Mouse (Mus musculus) liver, embryonic 12.5 days (tissue): ENCODE measurements around the gene Gltp. TPM values are rescaled to one million over a fixed set of nuclear protein-coding genes. Genes with fewer than 3 reads are reported as not detected.

Source experiments
- ATAC-seq: fragments of 200-750 bp; cut with Nextera tagmentation; 2 replicates; pipeline ENCODE4 v1.8.0; 2017; ENCODE audit warnings: moderate number of reproducible peaks, mild to moderate bottlenecking, moderate library complexity
- H3K27ac ChIP-seq: fragments of 300-500 bp; sonication (generic); 2 replicates; pipeline ENCODE4 v1.5.1; 2016; ENCODE audit warnings: mild to moderate bottlenecking
- H3K27me3 ChIP-seq: fragments of 300-500 bp; sonication (generic); replicated peaks from 2 replicates; pipeline ENCODE4 v1.6.1; 2016; ENCODE audit warnings: mild to moderate bottlenecking, moderate library complexity
- H3K36me3 ChIP-seq: fragments of 300-500 bp; sonication (generic); 2 replicates; pipeline ENCODE4 v1.6.1; 2016; ENCODE audit warnings: mild to moderate bottlenecking, moderate library complexity
- H3K4me1 ChIP-seq: fragments of 300-500 bp; sonication (generic); 2 replicates; pipeline ENCODE4 v1.6.1; 2016
- H3K4me2 ChIP-seq: fragments of 300-500 bp; sonication (generic); 2 replicates; pipeline ENCODE4 v1.6.1; 2016; ENCODE audit warnings: mild to moderate bottlenecking, moderate library complexity
- H3K4me3 ChIP-seq: fragments of 300-500 bp; sonication (generic); 2 replicates; pipeline ENCODE4 v1.5.1; 2016; ENCODE audit warnings: mild to moderate bottlenecking, moderate library complexity
- H3K9ac ChIP-seq: fragments of 300-500 bp; sonication (generic); 2 replicates; pipeline ENCODE4 v1.6.1; 2016; ENCODE audit warnings: mild to moderate bottlenecking, moderate library complexity
- H3K9me3 ChIP-seq: fragments of 300-500 bp; sonication (generic); replicated peaks from 2 replicates; pipeline ENCODE4 v1.6.1; 2016; ENCODE audit warnings: mild to moderate bottlenecking, moderate library complexity
- WGBS: fragments of 180-500 bp; shearing (Covaris S2); methylation state at CpG from one replicate; pipeline ENCODE4 v1.1.7; 2016; ENCODE audit not compliant: insufficient replicate concordance; 5-methylcytosine and 5-hydroxymethylcytosine counted together
- polyA plus RNA-seq: library from polyadenylated mRNA; unstranded; fragments of >200 nt; fragmentation: Nextera tagmentation; extraction: Ambion mirVana; gene quantifications from 2 replicates; pipeline ENCODE4 v1.2.1, GENCODE M21; 2016

Gltp gene
- polyA plus RNA-seq, 1 experiment from 2014 or later, result 41.9 TPM

DNA sequence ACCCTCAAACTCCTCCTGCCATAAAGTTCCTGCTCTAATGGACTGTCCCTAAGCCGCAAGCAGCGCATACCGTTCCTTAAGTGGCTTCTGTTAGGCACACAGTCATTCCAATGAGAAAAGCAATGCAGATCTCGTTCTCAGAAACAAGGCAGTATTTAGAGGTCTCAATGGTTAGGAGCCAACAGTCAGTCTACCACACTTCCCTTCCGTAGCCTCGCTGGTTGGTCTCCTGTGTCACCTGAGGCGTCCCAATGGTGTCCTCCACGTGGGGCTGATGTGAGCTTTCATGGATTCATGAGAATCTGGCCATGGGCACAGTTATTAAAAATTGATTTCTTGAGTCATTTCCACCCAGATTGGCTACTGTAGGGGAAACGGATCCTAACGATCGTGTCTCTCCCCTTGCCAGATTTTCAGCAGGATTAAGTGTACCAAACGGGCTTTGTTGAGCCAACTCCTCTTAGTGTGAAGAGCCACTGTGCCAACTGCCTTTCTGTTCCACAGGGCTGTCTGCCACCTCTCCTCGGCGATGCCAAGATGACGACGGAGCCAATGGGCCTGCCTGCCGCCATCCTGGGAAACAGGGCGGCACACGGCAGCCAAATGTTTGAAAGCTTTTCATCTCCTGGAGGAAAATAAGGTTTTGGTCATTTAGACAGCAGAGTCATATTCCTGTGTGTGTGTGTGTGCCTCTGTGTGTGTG is 7.4 kb upstream of the Gltp start:
- Histone ChIP-seq H3K9ac (no peak overlapping the region), H3K4me2 (no peak overlapping the region), H3K27ac (no peak overlapping the region), H3K27me3 (peaks cover 19% of the 10 kb centered on the region; the same call in 1 of the 2 replicates), H3K4me1 (peaks cover 16% of the 10 kb centered on the region), H3K4me3 (no peak overlapping the region), H3K36me3 (no peaks in the 10 kb centered on the region), H3K9me3 (no peaks in the 10 kb centered on the region)
- ATAC-seq, result no peak
- WGBS, result 80% methylated on average over 19 of the region's 19 CpGs

DNA sequence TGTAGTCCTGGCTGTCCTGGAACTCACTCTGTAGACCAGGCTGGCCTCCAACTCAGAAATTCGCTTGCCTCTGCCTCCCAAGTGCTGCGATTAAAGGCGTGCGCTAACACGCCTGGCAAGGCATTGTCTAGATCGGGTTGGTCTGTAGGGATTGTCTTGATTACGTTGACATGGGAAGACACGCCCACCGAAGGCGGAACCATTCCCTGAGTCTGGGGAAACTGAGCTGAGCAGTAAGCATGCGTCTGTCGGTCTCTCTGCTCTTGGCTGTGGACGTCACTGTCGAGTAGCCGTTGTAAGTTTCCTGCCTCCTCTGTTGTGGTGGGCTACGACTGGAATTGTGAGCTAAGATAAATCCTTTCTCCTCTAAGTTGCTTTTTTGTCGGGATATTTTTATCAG is 6.2 kb upstream of the Gltp start:
- Histone ChIP-seq H3K9me3 (no peaks in the 10 kb centered on the region), H3K36me3 (no peaks in the 10 kb centered on the region), H3K4me3 (no peak overlapping the region), H3K4me2 (no peak overlapping the region), H3K4me1 (peaks cover 6% of the 10 kb centered on the region; the same call in 1 of the 2 replicates), H3K9ac (no peak overlapping the region), H3K27me3 (peaks cover 30% of the 10 kb centered on the region; the same call in 1 of the 2 replicates), H3K27ac (no peak overlapping the region)
- ATAC-seq, result no peak
- WGBS, result 57% methylated on average over 17 of the region's 17 CpGs

DNA sequence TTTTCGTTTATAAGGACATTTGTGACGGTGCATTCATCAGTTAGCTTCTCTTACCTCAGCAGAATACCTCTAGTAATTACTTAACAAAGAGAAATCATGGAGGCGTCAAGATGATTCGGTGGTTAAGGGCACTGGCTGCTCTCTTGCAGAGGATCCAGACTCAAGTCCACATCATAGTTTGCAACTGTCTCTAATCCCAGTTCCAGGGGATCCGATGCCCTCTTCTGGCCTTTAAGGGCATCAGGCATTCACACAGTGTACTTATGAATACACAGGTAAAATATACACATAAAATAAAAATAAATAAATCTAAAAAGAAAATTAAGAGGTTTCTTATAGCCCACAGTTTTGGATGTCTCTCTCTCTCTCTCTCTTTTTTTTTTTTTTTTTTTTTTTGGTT is 5.0 kb upstream of the Gltp start:
- 53% methylated on average over 5 of the region's 5 CpGs for WGBS
- H3K27ac ChIP-seq, result no peak overlapping the region

DNA sequence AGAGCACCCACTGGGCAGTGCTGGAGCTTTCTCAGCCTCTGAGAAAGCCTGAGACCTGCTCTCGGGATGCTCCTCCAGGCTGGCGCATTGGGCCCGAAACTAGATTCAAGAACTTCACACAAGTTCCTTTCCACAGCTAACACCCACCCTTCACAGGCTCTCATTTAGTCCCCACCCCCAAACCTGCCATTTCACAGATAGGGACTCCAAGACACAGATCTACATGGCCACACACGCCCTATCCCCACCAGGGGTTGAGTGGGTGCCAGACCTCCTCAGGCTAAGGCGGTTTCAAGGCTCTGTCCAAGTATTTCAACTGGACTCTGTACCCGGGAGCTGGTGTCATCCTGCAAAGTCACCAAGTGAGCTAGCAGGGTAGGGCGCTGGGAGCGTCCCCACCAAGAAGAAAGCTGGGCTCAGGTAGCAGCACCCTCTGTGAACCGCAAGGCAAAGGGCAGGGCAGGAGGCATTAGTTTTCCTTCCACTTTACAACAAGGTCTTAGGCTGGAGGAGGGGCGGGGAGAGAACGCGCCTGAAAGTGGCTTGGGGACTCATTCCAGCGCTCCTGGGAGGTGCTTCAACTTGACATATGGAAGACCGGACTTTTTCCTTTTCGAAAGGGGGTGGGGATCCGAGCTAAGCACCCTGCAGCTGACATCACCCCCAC is 951 bp downstream of the Gltp start:
- peak overlapping the region; percentile 77 for H3K4me3 ChIP-seq
- H3K27me3 ChIP-seq, result peaks cover 27% of the 10 kb centered on the region; the same call in 1 of the 2 replicates
- no peak for ATAC-seq
- peak overlapping the region; percentile 88 for H3K9ac ChIP-seq
- peak overlapping the region; percentile 99 for H3K4me2 ChIP-seq
- WGBS, result 16% methylated on average over 16 of the region's 16 CpGs
- no peaks in the 10 kb centered on the region for H3K9me3 ChIP-seq
- H3K4me1 ChIP-seq, result peaks cover 46% of the 10 kb centered on the region
- 0 out of 2 replicates have a peak overlapping the region, but pooled peaks have one; percentile 12 for H3K27ac ChIP-seq
- H3K36me3 ChIP-seq, result 0 out of 2 replicates have a peak, but pooled peaks cover 2% of the 10 kb centered on the region

More for the DNA sequence above, 5.0 kb upstream of the Gltp start:
- ATAC-seq, result no peak
- Histone ChIP-seq H3K36me3 (no peaks in the 10 kb centered on the region), H3K9me3 (no peaks in the 10 kb centered on the region), H3K4me3 (no peak overlapping the region), H3K27me3 (peaks cover 32% of the 10 kb centered on the region; the same call in 1 of the 2 replicates), H3K4me1 (peaks cover 16% of the 10 kb centered on the region), H3K9ac (no peak overlapping the region), H3K4me2 (no peak overlapping the region)

DNA sequence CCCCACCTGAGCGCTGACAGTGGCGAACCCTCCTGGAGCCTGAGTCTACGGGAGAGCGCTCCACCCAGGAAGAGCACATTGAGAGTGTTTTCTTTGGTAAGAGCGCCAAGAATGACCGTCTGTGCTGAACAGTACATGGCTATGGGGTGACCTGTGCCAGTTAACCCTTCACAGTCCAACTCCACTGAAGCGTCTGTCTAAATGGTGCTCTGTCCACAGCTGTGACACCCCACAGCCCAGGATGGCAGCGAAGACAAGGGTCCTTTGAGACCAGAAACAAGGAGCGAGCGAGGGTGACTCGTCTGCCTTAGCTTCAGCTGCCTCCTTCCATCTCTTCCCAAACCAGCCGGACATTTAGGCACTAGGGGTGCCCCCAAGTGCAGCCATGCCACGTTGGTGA is 2.1 kb downstream of the Gltp start:
- H3K4me3 ChIP-seq, result no peak overlapping the region
- no peak overlapping the region for H3K27ac ChIP-seq
- no peak overlapping the region for H3K9ac ChIP-seq
- 0 out of 2 replicates have a peak, but pooled peaks cover 2% of the 10 kb centered on the region for H3K36me3 ChIP-seq
- no peaks in the 10 kb centered on the region for H3K9me3 ChIP-seq
- peaks cover 50% of the 10 kb centered on the region for H3K4me1 ChIP-seq
- peak overlapping the region; percentile 99; the same call in 1 of the 2 replicates for H3K4me2 ChIP-seq
- 86% methylated on average over 13 of the region's 13 CpGs for WGBS
- H3K27me3 ChIP-seq, result peaks cover 18% of the 10 kb centered on the region; the same call in 1 of the 2 replicates
- ATAC-seq, result no peak

DNA sequence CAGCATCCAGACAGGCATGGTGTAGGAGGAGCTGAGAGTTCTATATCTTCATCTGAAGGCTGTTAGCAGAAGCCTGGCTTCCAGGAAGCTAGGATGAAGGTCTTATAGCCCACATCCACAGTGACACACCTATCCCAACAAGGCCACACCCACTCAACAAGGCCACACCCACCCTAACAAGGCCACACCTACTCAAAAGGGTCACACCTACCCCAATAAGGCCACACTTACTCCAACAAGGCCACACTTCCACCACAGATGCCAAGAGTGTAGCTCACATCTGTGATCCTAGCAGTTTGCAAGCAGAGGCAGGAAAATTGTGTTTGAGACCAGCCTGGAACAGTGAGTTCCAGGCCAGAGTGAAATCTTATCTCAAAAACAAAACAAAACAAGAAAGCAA is 2.9 kb downstream of the Gltp start:
- 0 out of 2 replicates have a peak, but pooled peaks cover 2% of the 10 kb centered on the region for H3K36me3 ChIP-seq
- ATAC-seq, result no peak
- peaks cover 50% of the 10 kb centered on the region for H3K4me1 ChIP-seq
- no peaks in the 10 kb centered on the region for H3K9me3 ChIP-seq
- H3K4me3 ChIP-seq, result no peak overlapping the region
- no peak overlapping the region for H3K27ac ChIP-seq
- peaks cover 11% of the 10 kb centered on the region; the same call in 1 of the 2 replicates for H3K27me3 ChIP-seq
- no peak overlapping the region for H3K4me2 ChIP-seq
- no peak overlapping the region for H3K9ac ChIP-seq

DNA sequence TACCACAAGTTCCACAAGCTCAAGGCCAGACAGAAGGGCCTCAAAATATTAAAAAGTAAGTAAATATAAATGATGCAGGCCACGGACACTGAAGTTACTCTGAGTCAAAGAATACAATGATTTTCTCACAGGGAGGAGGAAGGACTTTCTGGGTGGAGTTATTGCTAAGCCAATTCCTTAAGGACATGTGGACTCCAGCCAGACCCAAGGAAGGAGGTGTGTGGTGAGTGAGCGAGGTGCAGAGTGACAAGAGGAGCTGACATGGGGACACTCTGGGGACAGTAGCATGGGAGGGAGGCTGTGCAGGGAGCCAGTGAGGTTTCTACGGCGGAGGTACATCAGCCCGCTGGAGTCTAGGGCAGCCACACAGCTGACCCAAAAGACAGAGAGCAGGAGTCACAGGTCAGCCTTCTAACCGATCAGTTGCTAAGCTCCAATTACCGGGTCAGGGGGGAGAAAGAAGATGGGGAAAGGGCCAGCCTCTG is 4.0 kb downstream of the Gltp start:
- H3K27me3 ChIP-seq, result 0 out of 2 replicates have a peak, but pooled peaks cover under 1% of the 10 kb centered on the region
- no peak for ATAC-seq
- H3K4me2 ChIP-seq, result no peak overlapping the region
- no peak overlapping the region for H3K9ac ChIP-seq
- H3K4me3 ChIP-seq, result no peak overlapping the region
- H3K27ac ChIP-seq, result no peak overlapping the region
- 0 out of 2 replicates have a peak, but pooled peaks cover 2% of the 10 kb centered on the region for H3K36me3 ChIP-seq
- no peaks in the 10 kb centered on the region for H3K9me3 ChIP-seq
- WGBS, result 70% methylated on average over 7 of the region's 7 CpGs
- peaks cover 49% of the 10 kb centered on the region for H3K4me1 ChIP-seq

DNA sequence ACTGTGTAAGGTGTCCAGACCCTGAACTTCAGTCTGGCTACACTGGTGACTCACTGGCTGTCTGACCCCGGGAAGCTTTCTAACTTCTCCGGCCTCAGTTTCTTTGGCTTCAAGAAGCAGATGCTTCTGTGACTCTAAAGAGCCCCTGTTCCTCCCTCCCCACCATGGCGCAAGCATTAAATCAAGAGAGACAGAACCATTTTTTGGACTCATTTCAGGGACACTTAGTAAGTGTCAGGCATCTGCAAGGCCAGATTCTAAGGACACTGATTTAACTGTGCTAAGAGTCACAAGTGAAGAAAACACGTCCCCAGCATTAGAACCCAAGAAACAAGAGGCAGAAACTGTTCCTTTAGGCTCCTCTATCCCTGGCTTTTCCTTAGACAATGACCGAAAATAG is 4.8 kb downstream of the Gltp start:
- no peak overlapping the region for H3K9ac ChIP-seq
- no peak overlapping the region for H3K27ac ChIP-seq

DNA sequence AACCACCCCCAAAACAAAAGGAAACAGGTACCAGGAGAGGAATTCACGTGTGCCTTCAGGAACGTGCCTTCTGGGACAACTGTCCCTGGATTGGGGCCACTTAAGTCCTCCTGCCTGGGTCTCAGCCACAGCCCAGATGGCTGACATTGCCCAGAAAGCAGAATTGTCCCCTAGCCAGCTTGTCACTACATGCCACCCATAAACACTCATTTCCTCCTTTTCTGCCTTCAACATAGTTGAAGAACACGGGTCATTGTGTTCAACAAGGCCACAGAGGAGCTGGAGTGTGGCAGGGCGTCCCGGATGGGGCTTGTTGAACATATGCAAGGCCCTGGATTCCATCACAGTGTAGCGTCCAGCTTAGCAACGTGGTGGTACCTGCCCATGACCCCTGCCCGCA is 9.1 kb downstream of the Gltp start:
- Histone ChIP-seq H3K27ac (0 out of 2 replicates have a peak overlapping the region, but pooled peaks have one; percentile 16), H3K4me2 (no peak overlapping the region), H3K4me3 (no peak overlapping the region), H3K9me3 (no peaks in the 10 kb centered on the region), H3K36me3 (peaks cover 12% of the 10 kb centered on the region), H3K4me1 (peaks cover 17% of the 10 kb centered on the region; the same call in 1 of the 2 replicates), H3K9ac (no peak overlapping the region), H3K27me3 (no peaks in the 10 kb centered on the region)
- ATAC-seq, result no peak
- whole genome bisulfite sequencing, result 71% methylated on average over 8 of the region's 8 CpGs

More for the DNA sequence above, 4.8 kb downstream of the Gltp start:
- H3K4me2 ChIP-seq, result no peak overlapping the region
- H3K9me3 ChIP-seq, result no peaks in the 10 kb centered on the region
- 0 out of 2 replicates have a peak, but pooled peaks cover 2% of the 10 kb centered on the region for H3K36me3 ChIP-seq
- H3K4me1 ChIP-seq, result peaks cover 47% of the 10 kb centered on the region
- WGBS, result 80% methylated on average over 5 of the region's 5 CpGs
- no peaks in the 10 kb centered on the region for H3K27me3 ChIP-seq
- no peak for ATAC-seq
- H3K4me3 ChIP-seq, result no peak overlapping the region

DNA sequence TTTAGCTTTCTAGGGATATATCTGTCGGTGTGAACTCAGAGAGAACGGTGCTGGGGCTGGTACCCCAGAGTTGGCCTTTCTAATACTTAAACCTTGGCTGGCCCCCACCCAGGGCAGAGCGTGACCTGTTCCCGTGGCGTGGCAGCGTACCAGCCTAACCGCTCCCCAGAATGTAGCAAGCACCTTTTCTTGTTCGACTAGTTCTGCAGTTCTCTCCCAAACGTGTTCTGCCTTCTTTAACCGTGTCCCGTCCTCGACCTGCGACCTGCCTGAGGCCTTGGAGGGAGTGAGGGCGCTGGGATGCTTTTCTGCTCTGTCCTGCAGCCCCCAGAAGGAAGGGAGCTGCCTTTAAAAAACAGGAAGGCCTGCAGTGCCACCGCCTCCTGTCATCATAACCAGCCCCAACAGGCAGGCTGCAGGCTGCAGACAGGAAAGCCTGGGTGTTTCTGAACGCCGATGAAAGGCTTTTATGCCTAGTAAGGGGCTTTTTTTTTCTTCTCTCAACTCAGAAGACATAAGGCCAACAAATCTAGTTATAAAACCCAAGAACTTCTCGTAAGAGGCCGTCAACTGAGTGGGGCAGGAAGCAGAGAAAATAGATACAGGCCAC is 10.0 kb downstream of the Gltp start:
- Histone ChIP-seq H3K9ac (no peak overlapping the region), H3K27me3 (no peaks in the 10 kb centered on the region), H3K27ac (no peak overlapping the region), H3K9me3 (no peaks in the 10 kb centered on the region), H3K4me2 (no peak overlapping the region), H3K36me3 (peaks cover 21% of the 10 kb centered on the region), H3K4me1 (peaks cover 17% of the 10 kb centered on the region; the same call in 1 of the 2 replicates), H3K4me3 (no peak overlapping the region)
- 57% methylated on average over 19 of the region's 19 CpGs for WGBS
- no peak for ATAC-seq

DNA sequence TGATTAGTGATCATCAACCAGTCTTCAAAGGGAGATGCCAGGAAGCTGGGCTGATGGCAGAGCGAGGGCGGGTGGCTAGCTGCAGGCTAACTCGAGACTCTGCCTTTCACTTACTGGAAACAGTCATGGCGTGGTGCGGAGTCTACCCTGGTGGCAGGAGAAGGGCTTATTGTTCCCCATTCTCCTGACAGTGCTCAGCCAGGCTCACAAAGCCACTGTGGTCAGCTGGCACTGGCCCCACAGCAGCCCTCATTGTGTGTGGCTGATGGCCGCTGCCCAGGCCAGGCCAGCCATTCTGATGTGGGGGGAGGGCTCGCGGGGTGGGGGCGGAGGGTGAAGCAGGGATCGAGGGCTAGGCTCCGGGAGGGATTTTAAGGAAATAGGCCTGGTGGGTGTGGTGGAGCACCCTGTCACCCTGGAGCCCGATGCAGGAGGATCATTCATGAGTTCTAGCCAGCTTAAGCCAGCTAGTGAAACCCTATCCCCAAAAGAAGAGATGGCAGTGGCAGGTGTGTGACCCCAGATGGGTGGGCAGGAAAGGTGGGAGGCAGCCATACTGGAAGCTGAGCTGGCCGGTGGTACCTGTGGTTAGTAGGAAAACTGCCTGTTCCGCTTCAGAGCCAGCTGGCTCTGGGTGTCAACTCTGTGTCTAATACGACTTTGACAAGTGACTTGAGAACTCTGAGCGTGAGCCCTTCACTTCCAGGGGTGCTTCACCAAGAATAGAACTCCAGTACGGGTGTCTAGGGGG is 10.8 kb downstream of the Gltp start:
- Histone ChIP-seq H3K4me2 (no peak overlapping the region), H3K4me1 (peaks cover 17% of the 10 kb centered on the region; the same call in 1 of the 2 replicates), H3K4me3 (no peak overlapping the region), H3K9ac (no peak overlapping the region), H3K27me3 (no peaks in the 10 kb centered on the region), H3K27ac (no peak overlapping the region), H3K36me3 (peaks cover 22% of the 10 kb centered on the region), H3K9me3 (no peaks in the 10 kb centered on the region)
- ATAC-seq, result no peak
- 76% methylated on average over 17 of the region's 17 CpGs for WGBS
